Mouse (Mus musculus) monocyte, adult 5-6 weeks (primary cell): ENCODE results near the gene Dpagt1. TPM values are rescaled to one million over a fixed set of nuclear protein-coding genes. Genes with fewer than 3 reads are reported as not detected.
A peak's percentile ranks its signal among the peaks of the same experiment; 100 is the strongest.
"Not testable (repeated sequence)": the region's sequence is repeated elsewhere in the genome, so short reads cannot be mapped to it uniquely, and the experiment has no call there.

Experiments
- ATAC-seq: fragments of 153-309, 156-312 bp; replicated peaks from 2 replicates; pipeline ENCODE4 v1.8.0; 2017; ENCODE audit warnings: mild to moderate bottlenecking; ENCODE audit not compliant: low TSS enrichment, insufficient number of reproducible peaks, severe bottlenecking, poor library complexity, low FRiP score
- total RNA-seq: library from RNA; stranded (forward); fragments of 200-1000, 200-491, 200-594 nt; gene quantifications from 3 replicates; pipeline ENCODE4 v1.2.3, GENCODE M21; 2017

The Dpagt1 gene
- total RNA-seq, 1 experiment from 2014 or later = 2.3 TPM

- ATAC-seq = peak; percentile 97
Measured at GRCm38 (mm10) chr9:44361190-44361917, 35.5 kb downstream of the Dpagt1 start, which contains the start of gene Vps11. Gene Vps11 (minus strand): TSS chr9:44361670.

- ATAC-seq = not testable (repeated sequence)
Measured at GRCm38 (mm10) chr9:44361931-44362330, 36.1 kb downstream of the Dpagt1 start.

- ATAC-seq = no peak
Measured at GRCm38 (mm10) chr9:44364480-44364879, 38.7 kb downstream of the Dpagt1 start.

GRCm38 (mm10) chr9:44373386-44373785 lies 47.6 kb downstream of the Dpagt1 start:
- ATAC-seq = no peak

GRCm38 (mm10) chr9:44376141-44376540 lies 50.3 kb downstream of the Dpagt1 start:
- ATAC-seq = no peak

DNA sequence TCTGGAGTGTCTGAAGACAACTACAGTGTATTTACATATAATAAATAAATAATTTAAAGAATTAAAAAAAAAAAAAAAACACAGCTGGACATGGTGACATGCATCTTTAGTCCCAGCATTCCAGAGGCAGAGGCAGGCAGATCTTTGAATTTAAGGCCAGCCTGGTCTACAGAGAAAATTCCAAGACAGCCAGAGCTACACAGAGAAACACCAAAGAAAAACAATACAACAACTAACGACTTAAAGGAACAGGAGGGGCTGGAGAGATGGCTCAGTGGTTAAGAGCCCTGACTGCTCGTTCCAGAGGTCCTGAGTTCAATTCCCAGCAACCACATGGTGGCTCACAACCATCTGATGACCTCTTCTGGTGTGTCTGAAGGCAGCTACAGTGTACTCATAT lies 51.5 kb downstream of the Dpagt1 start:
- ATAC-seq = not testable (repeated sequence)

GRCm38 (mm10) chr9:44378153-44378730 lies 52.4 kb downstream of the Dpagt1 start:
- ATAC-seq = no peak

DNA sequence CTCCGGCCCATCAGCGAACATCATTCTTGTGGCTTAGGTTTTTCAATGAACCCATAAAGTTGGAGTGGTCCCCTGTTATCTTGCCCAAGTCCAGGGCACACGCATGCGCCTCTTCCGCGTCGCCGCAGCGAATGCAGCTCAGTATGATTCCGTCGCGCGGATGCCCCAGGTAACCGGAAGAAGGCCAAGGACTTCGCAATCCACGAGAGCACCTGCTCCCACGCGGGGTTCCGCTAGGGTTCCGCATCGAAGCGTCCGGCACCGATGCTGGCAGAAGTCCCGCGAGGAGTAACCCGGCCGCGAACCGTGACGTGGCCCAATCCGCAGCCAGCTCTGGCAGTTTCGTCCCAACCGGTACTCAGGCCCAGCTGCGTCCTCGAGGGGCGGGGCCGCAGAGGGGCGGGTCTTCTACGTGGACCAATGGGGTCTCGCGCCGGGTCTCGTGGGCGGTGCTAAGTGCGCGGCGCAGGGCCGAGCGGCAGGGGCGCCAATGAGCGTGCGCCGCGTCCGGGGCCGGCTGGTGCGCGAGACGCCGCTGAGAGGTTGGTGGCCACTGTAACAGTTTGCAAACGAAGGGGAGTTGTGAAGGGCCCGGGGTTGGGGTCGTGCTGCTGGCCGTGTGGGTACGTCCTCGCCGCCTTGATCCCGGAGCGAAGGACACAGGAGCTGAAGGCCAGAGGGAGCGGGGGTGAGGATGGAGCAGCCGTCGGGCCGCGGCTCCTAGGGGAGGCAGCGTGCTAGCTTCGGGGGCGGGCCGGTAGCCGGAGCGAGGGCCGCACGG lies 53.4 kb downstream of the Dpagt1 start, which contains the start of gene Hyou1:
Gene Hyou1, plus strand, starts transcription at position 437 of the 781 bp plus-strand sequence.
- peak; percentile 97 for ATAC-seq

DNA sequence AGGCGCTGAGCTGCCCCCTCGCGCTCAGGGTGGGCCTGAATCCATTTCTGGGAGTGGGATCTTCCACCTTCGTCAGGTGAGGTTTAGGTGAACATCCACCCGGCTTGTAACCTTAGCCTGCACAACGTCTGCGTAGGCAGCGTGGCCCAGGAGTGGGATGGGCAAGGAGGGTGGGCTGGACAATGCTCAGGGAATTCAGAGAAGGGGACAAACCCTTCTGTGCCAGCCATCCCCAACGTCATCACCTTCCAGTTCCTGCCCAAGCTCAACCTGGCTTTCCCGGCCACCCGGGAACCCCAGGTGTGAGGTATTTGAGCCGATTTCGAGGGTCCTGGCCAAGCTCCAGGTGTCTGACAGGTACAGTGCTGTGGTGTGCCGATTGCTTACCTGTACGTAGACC lies 54.0 kb downstream of the Dpagt1 start:
- ATAC-seq = 0 out of 2 replicates have a peak, but pooled peaks have one; percentile 7

Other genes starting within 250 kb of the Dpagt1 start
- not detected in 3 replicates for gene Mfrp, start 224.3 kb upstream of the Dpagt1 start, total RNA-seq
- gene C1qtnf5, start 218.8 kb upstream of the Dpagt1 start, total RNA-seq = not detected in 3 replicates
- gene Gm49380, start 212.5 kb upstream of the Dpagt1 start, total RNA-seq = not detected in 3 replicates
- gene Rnf26, start 212.5 kb upstream of the Dpagt1 start, total RNA-seq = 3.8 to 7.1 TPM (median 5.7 TPM) in 3 replicates
- gene Mcam, start 191.6 kb upstream of the Dpagt1 start, total RNA-seq = 13.5 to 48.9 TPM (median 15.1 TPM) in 3 replicates
- gene Cbl, start 92.0 kb upstream of the Dpagt1 start, total RNA-seq = 47.1 to 115 TPM (median 63.1 TPM) in 3 replicates
- not detected in 3 replicates for gene Ccdc153, start 85.3 kb upstream of the Dpagt1 start, total RNA-seq
- gene Pdzd3, start 74.5 kb upstream of the Dpagt1 start, total RNA-seq = 1.7 TPM in 1 of 3 replicates, not detected in the others
- gene Nlrx1, start 57.4 kb upstream of the Dpagt1 start, total RNA-seq = 14.8 to 15.8 TPM (median 15.3 TPM) in 3 replicates
- gene Abcg4, start 37.4 kb upstream of the Dpagt1 start, total RNA-seq = not detected in 3 replicates
- 22.9 to 34.0 TPM (median 23.0 TPM) in 3 replicates for gene Hinfp, start 20.3 kb upstream of the Dpagt1 start, total RNA-seq
- 6.0 to 18.9 TPM (median 12.2 TPM) in 3 replicates for gene C2cd2l, start 5.7 kb upstream of the Dpagt1 start, total RNA-seq
- gene H2afx, start 8.7 kb downstream of the Dpagt1 start, total RNA-seq = 8.1 to 12.3 TPM (median 8.6 TPM) in 3 replicates
- gene Hmbs, start 18.2 kb downstream of the Dpagt1 start, total RNA-seq = 8.2 to 19.1 TPM (median 15.1 TPM) in 3 replicates
- gene Vps11, start 35.7 kb downstream of the Dpagt1 start, total RNA-seq = 27.4 to 38.1 TPM (median 32.2 TPM) in 3 replicates
- gene Hyou1, start 53.5 kb downstream of the Dpagt1 start, total RNA-seq = 47.1 to 80.0 TPM (median 54.2 TPM) in 3 replicates
- gene Slc37a4, start 70.8 kb downstream of the Dpagt1 start, total RNA-seq = 15.9 to 33.9 TPM (median 22.1 TPM) in 3 replicates
- 995 to 1,562 TPM (median 1,501 TPM) in 3 replicates for gene Rps25, start 81.1 kb downstream of the Dpagt1 start, total RNA-seq
- gene Trappc4, start 81.6 kb downstream of the Dpagt1 start, total RNA-seq = 25.9 to 40.8 TPM (median 32.3 TPM) in 3 replicates
- gene Ccdc84, start 92.5 kb downstream of the Dpagt1 start, total RNA-seq = 25.5 to 38.4 TPM (median 28.7 TPM) in 3 replicates
- gene Foxr1, start 115.1 kb downstream of the Dpagt1 start, total RNA-seq = not detected in 3 replicates
- not detected in 3 replicates for gene Upk2, start 129.0 kb downstream of the Dpagt1 start, total RNA-seq
- gene Bcl9l, start 156.8 kb downstream of the Dpagt1 start, total RNA-seq = 2.8 to 14.1 TPM (median 2.8 TPM) in 3 replicates
- gene Cxcr5, start 235.9 kb downstream of the Dpagt1 start, total RNA-seq = 13.4 to 23.0 TPM (median 17.5 TPM) in 3 replicates